Mouse (Mus musculus) CH12.LX (cell line): ENCODE results near the gene Zfp600. TPM values are rescaled to one million over a fixed set of nuclear protein-coding genes. Genes with fewer than 3 reads are reported as not detected.
"Not testable (repeated sequence)": the region's sequence is repeated elsewhere in the genome, so short reads cannot be mapped to it uniquely, and the experiment has no call there.

ENCODE experiments used
- DNase-seq: peaks from one replicate; pipeline ENCODE4 v3.0.0-alpha.2; 2013; ENCODE audit errors: extremely low read depth
- H3K27ac ChIP-seq: 2 replicates; pipeline ENCODE4 v1.5.1; 2012; ENCODE audit warnings: low read depth, mild to moderate bottlenecking, control low read depth, moderate library complexity; ENCODE audit not compliant: insufficient read depth
- H3K27me3 ChIP-seq: replicated peaks from 2 replicates; pipeline ENCODE3; 2012; ENCODE audit warnings: inconsistent platforms
- H3K36me3 ChIP-seq, 2 experiments: replicated peaks in 1 of 2; 2 replicates each; pipeline versions ENCODE3 to v1.6.1; 2012; ENCODE audit warnings: inconsistent platforms in 1 of 2, low read length in 1 of 2, mild to moderate bottlenecking in 1 of 2, mixed read lengths in 1 of 2, moderate library complexity in 1 of 2; ENCODE audit not compliant: control insufficient read depth in 1 of 2, insufficient read depth in 1 of 2
- H3K4me1 ChIP-seq, 2 experiments: 2 replicates each; pipeline ENCODE4 v1.6.1; 2012; ENCODE audit warnings: inconsistent platforms in 1 of 2, moderate library complexity in 1 of 2; ENCODE audit not compliant: insufficient read depth in 2 of 2, control insufficient read depth in 1 of 2
- H3K4me2 ChIP-seq: 2 replicates; pipeline ENCODE4 v1.6.1; 2012; ENCODE audit warnings: low read depth, mild to moderate bottlenecking, control low read depth; ENCODE audit not compliant: poor library complexity, insufficient read depth, severe bottlenecking
- H3K4me3 ChIP-seq, 3 experiments: fragments of 150-350 bp in 1 of 3; sonication (generic) in 1 of 3; replicated peaks in 1 of 3; 2 replicates each; pipeline versions ENCODE3 to v1.5.1; 2011 to 2012; ENCODE audit warnings: low read depth in 2 of 3, low read length in 2 of 3, mild to moderate bottlenecking in 2 of 3, moderate library complexity in 2 of 3, control low read depth in 1 of 3, improper control_type of control experiment in 1 of 3, inconsistent platforms in 1 of 3, mixed read lengths in 1 of 3; ENCODE audit not compliant: poor library complexity in 1 of 3
- H3K79me2 ChIP-seq: replicated peaks from 2 replicates; pipeline ENCODE4 v1.6.1; 2012; ENCODE audit warnings: mild to moderate bottlenecking, moderate library complexity; ENCODE audit not compliant: control insufficient read depth, poor library complexity, insufficient read depth, severe bottlenecking; ENCODE audit errors: extremely low read depth
- H3K9ac ChIP-seq: 2 replicates; pipeline ENCODE4 v1.6.1; 2012; ENCODE audit warnings: low read depth, mild to moderate bottlenecking, control low read depth, moderate library complexity; ENCODE audit not compliant: insufficient read depth
- H3K9me3 ChIP-seq: replicated peaks from 2 replicates; pipeline ENCODE3; 2012; ENCODE audit warnings: low read length, inconsistent platforms, mixed read lengths
- dilution Hi-C: fragments of 300-500 bp; cut with MboI; formaldehyde crosslinking; loops from 2 replicates; pipeline ENCODE4 v1.14.3; 2020; ENCODE audit warnings: low sequenced_read_pairs; ENCODE audit not compliant: extremely low pct_unique_long_range_greater_than_20kb, extremely low pct_ligation_motif_present
- in situ Hi-C: fragments of 300-500 bp; cut with MboI; formaldehyde crosslinking; loops from 3 replicates; pipeline ENCODE4 v1.14.3; 2019; ENCODE audit warnings: low sequenced_read_pairs, low pct_ligation_motif_present, low pct_unique_long_range_greater_than_20kb, mixed read lengths
- polyA plus RNA-seq: library from polyadenylated mRNA; unstranded; fragments of >175 nt; gene quantifications from 2 replicates; pipeline ENCODE4 v1.2.1, GENCODE M21; 2012; ENCODE audit warnings: low read depth; ENCODE audit not compliant: insufficient read length
- total RNA-seq, 2 experiments: library from RNA; depleted of rRNA; stranded (reverse); fragments of 300-350 nt in 1 of 2; fragments of >200 nt in 1 of 2; gene quantifications; 2 replicates each; pipeline ENCODE4 v1.2.3; 2012 to 2014

The Zfp600 gene
- total and polyA plus RNA-seq, 3 experiments: not detected

DNA sequence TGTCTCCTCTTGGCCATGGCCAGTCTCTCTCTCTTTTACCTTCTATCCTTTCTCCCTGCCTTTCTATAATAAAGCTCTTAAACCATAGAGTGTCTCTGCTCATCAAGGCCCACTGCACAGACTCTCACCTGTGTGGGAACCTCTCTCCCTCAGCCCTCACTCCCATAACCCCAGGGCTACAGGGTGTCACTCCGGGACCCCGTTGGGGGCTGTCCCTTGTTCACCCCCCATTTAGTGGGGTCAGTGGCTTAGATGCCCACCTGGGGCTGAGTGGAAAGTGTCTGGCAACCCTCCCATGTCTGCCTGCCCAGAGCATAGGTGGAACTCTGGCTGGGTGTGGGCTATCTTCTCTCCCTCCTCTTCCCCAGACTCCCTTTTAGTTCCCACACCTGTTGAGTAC lies 47.7 kb downstream of the Zfp600 start:
- H3K4me1 ChIP-seq, H3K9ac ChIP-seq, in situ Hi-C loops, H3K4me3 ChIP-seq, H3K36me3 ChIP-seq, H3K4me2 ChIP-seq, dilution Hi-C loops, H3K9me3 ChIP-seq, H3K79me2 ChIP-seq, H3K27me3 ChIP-seq, H3K27ac ChIP-seq, DNase-seq: not testable (repeated sequence)

DNA sequence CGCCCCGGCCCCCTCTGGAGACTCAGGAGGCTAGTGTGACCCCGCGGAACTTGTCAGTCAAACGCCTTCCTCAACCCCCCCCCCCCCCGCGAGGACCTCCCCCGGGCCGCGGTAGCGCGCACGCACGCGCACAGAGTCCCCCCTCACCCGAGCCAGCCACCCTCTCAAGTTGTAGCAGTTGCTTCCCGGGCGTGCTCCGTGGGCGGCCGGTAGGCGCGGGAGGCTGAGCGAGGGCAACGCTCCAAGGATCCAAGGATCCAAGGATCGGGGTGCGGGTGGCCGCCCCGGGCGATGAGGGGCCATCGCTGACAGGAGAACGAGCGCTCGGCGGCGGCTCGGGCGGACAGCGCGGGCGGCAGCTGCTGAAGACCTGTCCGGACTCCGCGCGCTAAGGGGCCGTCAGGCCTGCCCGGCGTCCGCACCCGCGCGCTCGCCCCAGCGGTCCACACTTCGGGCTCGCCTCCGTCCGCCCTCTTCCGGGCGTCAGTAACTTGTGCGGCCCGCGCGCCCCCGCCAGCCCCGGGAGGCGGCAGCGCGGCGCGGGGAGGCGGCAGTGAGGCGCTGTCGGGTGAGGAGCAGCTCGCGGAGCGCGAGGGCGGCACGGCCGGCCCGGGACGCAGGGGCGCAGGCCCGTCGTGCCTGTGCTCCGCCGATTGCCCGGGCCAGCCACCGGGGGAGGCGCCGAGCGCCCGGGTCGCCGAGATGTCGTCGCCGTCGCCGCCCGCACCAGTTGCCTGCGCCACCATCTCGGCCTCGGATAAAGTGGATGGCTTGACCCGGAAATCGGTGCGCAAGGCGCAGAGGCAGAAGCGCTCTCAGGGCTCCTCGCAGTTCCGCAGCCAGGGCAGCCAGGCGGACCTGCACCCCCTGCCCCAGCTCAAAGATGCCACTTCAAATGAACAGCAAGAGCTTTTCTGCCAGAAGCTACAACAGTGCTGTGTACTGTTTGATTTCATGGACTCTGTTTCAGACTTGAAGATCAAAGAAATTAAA lies 82.9 kb downstream of the Zfp600 start:
- H3K36me3 ChIP-seq, H3K4me3 ChIP-seq, H3K27ac ChIP-seq, DNase-seq, H3K9ac ChIP-seq, H3K9me3 ChIP-seq, H3K4me2 ChIP-seq, H3K79me2 ChIP-seq, H3K27me3 ChIP-seq, H3K4me1 ChIP-seq, dilution Hi-C loops, in situ Hi-C loops: not testable (repeated sequence)

DNA sequence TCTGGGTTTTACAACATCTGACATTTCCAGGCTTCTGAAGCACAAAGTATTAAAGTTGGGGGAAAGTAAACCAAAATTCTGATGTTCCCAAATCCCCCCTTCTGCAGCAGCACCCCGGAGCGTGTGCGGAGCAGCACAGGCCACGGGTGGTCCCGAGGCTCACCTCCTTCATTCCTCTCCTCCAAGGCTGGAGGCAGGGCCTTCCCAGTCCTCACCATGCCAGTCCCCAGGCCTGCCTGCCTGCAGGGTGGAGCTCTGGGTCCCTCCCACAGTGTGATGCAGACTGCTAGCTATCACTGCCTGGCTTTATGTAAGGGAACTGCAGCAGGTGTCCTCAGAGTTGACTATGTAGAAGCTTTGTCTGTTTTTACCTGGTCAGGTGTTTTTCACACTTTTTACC lies 85.5 kb downstream of the Zfp600 start:
- H3K9ac ChIP-seq, H3K27ac ChIP-seq, H3K4me2 ChIP-seq, H3K4me3 ChIP-seq, H3K27me3 ChIP-seq, H3K9me3 ChIP-seq, in situ Hi-C loops, DNase-seq, dilution Hi-C loops, H3K36me3 ChIP-seq, H3K4me1 ChIP-seq, H3K79me2 ChIP-seq: not testable (repeated sequence)

Other genes with a start within 250 kb of the Zfp600 start
- gene Zfp987, start 59.5 kb upstream of the Zfp600 start, total RNA-seq (2012; rRNA removed): not detected in 2 replicates
- gene Zfp987, start 59.5 kb upstream of the Zfp600 start, total RNA-seq (2014; rRNA removed): not detected in 2 replicates
- gene Zfp987, start 59.5 kb upstream of the Zfp600 start, polyA plus RNA-seq: not detected in 2 replicates